Mouse (Mus musculus): ENCODE data around the gene Hpgd.

DNA sequence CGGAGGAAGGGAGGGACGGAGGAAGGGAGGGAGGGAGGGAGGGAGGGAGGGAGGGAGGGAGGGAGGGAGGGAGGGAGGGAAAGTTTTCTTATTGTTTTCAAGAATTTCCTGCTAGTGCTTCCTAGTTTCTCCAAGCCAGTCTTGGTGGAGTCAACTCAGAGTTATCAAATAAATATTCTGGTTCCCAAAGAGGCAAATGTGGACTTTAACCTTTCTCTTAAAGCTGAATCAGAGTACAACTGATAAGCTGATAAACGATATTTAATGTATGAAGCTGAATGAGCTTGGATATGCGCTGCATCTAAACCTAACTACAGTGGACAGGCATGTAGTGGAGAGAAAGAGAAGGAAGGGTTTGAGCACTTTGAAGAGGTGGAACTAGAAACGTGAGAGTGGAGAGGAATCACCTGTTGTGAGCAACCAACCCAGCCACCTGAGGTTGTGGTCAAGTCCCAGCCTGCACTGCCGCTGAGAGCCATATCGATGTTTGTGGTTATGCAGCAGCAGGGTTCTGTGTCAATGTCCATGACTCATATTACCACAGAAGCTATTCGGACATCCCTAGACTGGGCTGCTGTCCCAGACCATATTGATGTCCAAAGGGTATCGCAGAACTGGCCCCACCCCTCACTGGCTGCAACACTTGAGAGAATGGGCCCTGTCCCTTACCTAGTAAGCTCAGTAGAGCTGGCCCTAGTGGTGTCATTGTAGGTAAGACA is 16.4 kb upstream of the Hpgd start:
- no peak for TF ChIP-seq POLR2A (IDR thresholded peaks at IDR 0.05; ENCODE audit: low read depth, low read length)
- no peak for TF ChIP-seq CTCF (IDR thresholded peaks at IDR 0.05; ENCODE audit: borderline replicate concordance, insufficient read depth, low read length)

Measured in embryonic fibroblast, embryonic 13.5 days (primary cell).